ENCODE assay signal across 8 mouse cellular contexts in genomic region chr11:69579128-69580017, GRCm38 (mm10). TPM values are rescaled to one million over a fixed set of nuclear protein-coding genes. Genes with fewer than 3 reads are reported as not detected.
A peak's percentile ranks its signal among the peaks of the same experiment; 100 is the strongest.
DNase-seq lines count a peak whose midpoint lies in the region; ATAC-seq and TF ChIP-seq lines count a peak whose summit lies in the region.

No protein-coding gene starts in this region.

- H3K4me1 ChIP-seq in E14TG2a.4 (replicated peaks; ENCODE audit: low read depth, low read length) = peaks cover 71% of the 10 kb centered on the region
- peaks cover 53% of the 10 kb centered on the region for H3K4me1 ChIP-seq in forebrain, embryonic 12.5 days
- H3K4me1 ChIP-seq in heart, postnatal 0 days (ENCODE audit: control insufficient read depth, insufficient read depth) = peaks cover 20% of the 10 kb centered on the region; the same call in 1 of the 2 replicates
- peaks cover 43% of the 10 kb centered on the region for H3K4me1 ChIP-seq in liver, embryonic 16.5 days (ENCODE audit: control insufficient read depth, low read depth, low read length)
- peaks cover 53% of the 10 kb centered on the region for H3K4me1 ChIP-seq in neural tube, embryonic 13.5 days (replicated peaks)
- H3K4me1 ChIP-seq in testis, adult 2 months (ENCODE audit: control insufficient read depth, insufficient read depth, low read length) = peaks cover 16% of the 10 kb centered on the region

- DNase-seq in c-Kit-positive CD71-positive TER-119-positive erythroid progenitor cells, embryonic 14.5 days (ENCODE audit: low spot score) = peak; percentile 100
- peak; percentile 98 for DNase-seq in heart, postnatal 0 days (ENCODE audit: low spot score)
- DNase-seq in kidney, postnatal 4 days = peak; percentile 95 to 97

- 2% methylated on average over 39 of the region's 39 CpGs for WGBS in forebrain, embryonic 12.5 days
- WGBS in heart, postnatal 0 days = under 1% methylated on average over 39 of the region's 39 CpGs
- WGBS in liver, embryonic 16.5 days (ENCODE audit: insufficient replicate concordance) = under 1% methylated on average over 39 of the region's 39 CpGs
- WGBS in neural tube, embryonic 13.5 days = 2% methylated on average over 39 of the region's 39 CpGs

- peak overlapping the region; percentile 84 for H3K4me2 ChIP-seq in forebrain, embryonic 12.5 days
- H3K4me2 ChIP-seq in heart, postnatal 0 days (ENCODE audit: low read depth, low read length) = peak overlapping the region; percentile 98
- H3K4me2 ChIP-seq in liver, embryonic 16.5 days (ENCODE audit: low read depth, low read length) = peak overlapping the region; percentile 92
- peak overlapping the region; percentile 83 for H3K4me2 ChIP-seq in neural tube, embryonic 13.5 days

- no peaks in the 10 kb centered on the region for H3K9me3 ChIP-seq in E14TG2a.4 (ENCODE audit: low read length)
- H3K9me3 ChIP-seq in forebrain, embryonic 12.5 days = no peaks in the 10 kb centered on the region
- H3K9me3 ChIP-seq in heart, postnatal 0 days (replicated peaks; ENCODE audit: control insufficient read depth, low read length) = no peaks in the 10 kb centered on the region
- no peaks in the 10 kb centered on the region for H3K9me3 ChIP-seq in liver, embryonic 16.5 days (replicated peaks; ENCODE audit: control insufficient read depth, low read length)
- H3K9me3 ChIP-seq in neural tube, embryonic 13.5 days = no peaks in the 10 kb centered on the region

- TF ChIP-seq POLR2A in testis, adult 2 months (IDR thresholded peaks at IDR 0.05; ENCODE audit: control insufficient read depth, low read depth, low read length) = peak; percentile 60; the same call in 1 of the 2 replicates

- peak overlapping the region; percentile 90 for H3K9ac ChIP-seq in forebrain, embryonic 12.5 days
- peak overlapping the region; percentile 77 for H3K9ac ChIP-seq in heart, postnatal 0 days (replicated peaks; ENCODE audit: low read depth, low read length)
- peak overlapping the region; percentile 84 for H3K9ac ChIP-seq in liver, embryonic 16.5 days (ENCODE audit: low read depth, low read length)
- H3K9ac ChIP-seq in neural tube, embryonic 13.5 days = peak overlapping the region; percentile 82

- TF ChIP-seq EP300 in heart, postnatal 0 days (IDR thresholded peaks at IDR 0.05; ENCODE audit: low read depth) = peak; percentile 84

- H3K36me3 ChIP-seq in E14TG2a.4 (ENCODE audit: insufficient read depth, low read length) = peaks cover 60% of the 10 kb centered on the region
- peaks cover 14% of the 10 kb centered on the region for H3K36me3 ChIP-seq in forebrain, embryonic 12.5 days (replicated peaks)
- no peaks in the 10 kb centered on the region; the same call in none of the 2 replicates for H3K36me3 ChIP-seq in heart, postnatal 0 days (replicated peaks; ENCODE audit: control insufficient read depth, insufficient read depth, low read length)
- H3K36me3 ChIP-seq in liver, embryonic 16.5 days (ENCODE audit: control insufficient read depth, insufficient read depth) = no peaks in the 10 kb centered on the region
- no peaks in the 10 kb centered on the region for H3K36me3 ChIP-seq in neural tube, embryonic 13.5 days
- H3K36me3 ChIP-seq in testis, adult 2 months (ENCODE audit: control insufficient read depth, insufficient read depth, low read length) = no peaks in the 10 kb centered on the region; the same call in 1 of the 2 replicates

- H3K27ac ChIP-seq in forebrain, embryonic 12.5 days = peak overlapping the region; percentile 95
- H3K27ac ChIP-seq in heart, postnatal 0 days (ENCODE audit: low read depth) = peak overlapping the region; percentile 98
- peak overlapping the region; percentile 97 for H3K27ac ChIP-seq in liver, embryonic 16.5 days (ENCODE audit: low read length)
- peak overlapping the region; percentile 91 for H3K27ac ChIP-seq in neural tube, embryonic 13.5 days (replicated peaks)
- peak overlapping the region; percentile 89 for H3K27ac ChIP-seq in testis, adult 2 months (ENCODE audit: control insufficient read depth, insufficient read depth, low read depth, low read length)

- peak; percentile 89 for ATAC-seq in forebrain, embryonic 12.5 days (ENCODE audit: low FRiP score)
- peak; percentile 87 for ATAC-seq in heart, postnatal 0 days (ENCODE audit: insufficient read depth, low read depth)
- ATAC-seq in liver, embryonic 16.5 days (ENCODE audit: low read depth) = peak; percentile 80
- peak; percentile 90 for ATAC-seq in neural tube, embryonic 13.5 days (ENCODE audit: low read depth)

- TF ChIP-seq CTCF in E14TG2a.4 (conservative IDR thresholded peaks at IDR 0.05; ENCODE audit: low read length) = peak; percentile 99
- TF ChIP-seq CTCF in heart, postnatal 0 days (IDR thresholded peaks at IDR 0.05; ENCODE audit: low read depth) = peak; percentile 100
- peak; percentile 97 for TF ChIP-seq CTCF in testis, adult 2 months (IDR thresholded peaks at IDR 0.05; ENCODE audit: control insufficient read depth, insufficient read depth, insufficient replicate concordance, low read depth, low read length)

- H3K4me3 ChIP-seq in E14TG2a.4 (replicated peaks; ENCODE audit: low read length) = peak overlapping the region; percentile 99
- peak overlapping the region; percentile 79 for H3K4me3 ChIP-seq in forebrain, embryonic 12.5 days (replicated peaks)
- peak overlapping the region; percentile 72 for H3K4me3 ChIP-seq in heart, postnatal 0 days (ENCODE audit: low read depth, low read length)
- peak overlapping the region; percentile 88 for H3K4me3 ChIP-seq in liver, embryonic 16.5 days (ENCODE audit: low read depth, low read length)
- peak overlapping the region; percentile 75 for H3K4me3 ChIP-seq in neural tube, embryonic 13.5 days
- H3K4me3 ChIP-seq in testis, adult 2 months (ENCODE audit: control insufficient read depth, low read depth, low read length) = peak overlapping the region; percentile 91

- H3K27me3 ChIP-seq in E14TG2a.4 (ENCODE audit: insufficient read depth, low read length) = no peaks in the 10 kb centered on the region
- H3K27me3 ChIP-seq in forebrain, embryonic 12.5 days = no peaks in the 10 kb centered on the region
- no peaks in the 10 kb centered on the region for H3K27me3 ChIP-seq in heart, postnatal 0 days (ENCODE audit: control insufficient read depth, insufficient read depth, low read length)
- no peaks in the 10 kb centered on the region for H3K27me3 ChIP-seq in liver, embryonic 16.5 days (ENCODE audit: control insufficient read depth, insufficient read depth, low read depth, low read length)
- H3K27me3 ChIP-seq in neural tube, embryonic 13.5 days = no peaks in the 10 kb centered on the region
- H3K27me3 ChIP-seq in testis, adult 2 months (ENCODE audit: control insufficient read depth, insufficient read depth, low read length) = no peaks in the 10 kb centered on the region

RNA-seq across cellular contexts. Expression of gene Wrap53, which starts 0.7 kb away (rescaled TPM):
- polyA plus RNA-seq in forebrain, embryonic 12.5 days (2016; fragmentation: Nextera tagmentation; extraction: Ambion mirVana) = 33.0 and 36.0 TPM in 2 replicates
- 12.4 and 18.7 TPM in 2 replicates for total RNA-seq in heart, postnatal 0 days (2014; rRNA removed; ENCODE audit: low replicate concordance)
- 6.7 and 7.8 TPM in 2 replicates for polyA plus RNA-seq in heart, postnatal 0 days (2015; fragmentation: Nextera tagmentation; extraction: Ambion mirVana)
- 14.6 and 15.5 TPM in 2 replicates for polyA plus RNA-seq in liver, embryonic 16.5 days (2015; fragmentation: Nextera tagmentation; extraction: Ambion mirVana)
- polyA plus RNA-seq in neural tube, embryonic 13.5 days (2015; fragmentation: Nextera tagmentation; extraction: Ambion mirVana) = 18.1 and 19.7 TPM in 2 replicates
- polyA plus RNA-seq in testis, adult 2 months (2012; rRNA removed) = 9.5 and 9.7 TPM in 2 replicates

RNA-seq across cellular contexts. Expression of gene Trp53, which starts 0.8 kb away (rescaled TPM):
- polyA plus RNA-seq in forebrain, embryonic 12.5 days (2016; fragmentation: Nextera tagmentation; extraction: Ambion mirVana) = 120 and 124 TPM in 2 replicates
- total RNA-seq in heart, postnatal 0 days (2014; rRNA removed; ENCODE audit: low replicate concordance) = 33.6 and 35.9 TPM in 2 replicates
- polyA plus RNA-seq in heart, postnatal 0 days (2015; fragmentation: Nextera tagmentation; extraction: Ambion mirVana) = 31.5 and 32.6 TPM in 2 replicates
- 55.5 and 55.8 TPM in 2 replicates for polyA plus RNA-seq in liver, embryonic 16.5 days (2015; fragmentation: Nextera tagmentation; extraction: Ambion mirVana)
- 76.0 and 77.6 TPM in 2 replicates for polyA plus RNA-seq in neural tube, embryonic 13.5 days (2015; fragmentation: Nextera tagmentation; extraction: Ambion mirVana)
- polyA plus RNA-seq in testis, adult 2 months (2012; rRNA removed) = 22.1 TPM in 2 replicates

RNA-seq across cellular contexts. Expression of gene Efnb3, which starts 19.4 kb away (rescaled TPM):
- polyA plus RNA-seq in forebrain, embryonic 12.5 days (2016; fragmentation: Nextera tagmentation; extraction: Ambion mirVana) = 63.7 and 72.7 TPM in 2 replicates
- 70.1 and 79.5 TPM in 2 replicates for total RNA-seq in heart, postnatal 0 days (2014; rRNA removed; ENCODE audit: low replicate concordance)
- 69.4 and 75.6 TPM in 2 replicates for polyA plus RNA-seq in heart, postnatal 0 days (2015; fragmentation: Nextera tagmentation; extraction: Ambion mirVana)
- polyA plus RNA-seq in liver, embryonic 16.5 days (2015; fragmentation: Nextera tagmentation; extraction: Ambion mirVana) = 0.27 and 0.39 TPM in 2 replicates
- 68.1 and 72.0 TPM in 2 replicates for polyA plus RNA-seq in neural tube, embryonic 13.5 days (2015; fragmentation: Nextera tagmentation; extraction: Ambion mirVana)
- 2.7 and 3.3 TPM in 2 replicates for polyA plus RNA-seq in testis, adult 2 months (2012; rRNA removed)

RNA-seq across cellular contexts. Expression of gene Atp1b2, which starts 26.4 kb away (rescaled TPM):
- 11.9 and 12.6 TPM in 2 replicates for polyA plus RNA-seq in forebrain, embryonic 12.5 days (2016; fragmentation: Nextera tagmentation; extraction: Ambion mirVana)
- total RNA-seq in heart, postnatal 0 days (2014; rRNA removed; ENCODE audit: low replicate concordance) = 23.7 and 24.7 TPM in 2 replicates
- polyA plus RNA-seq in heart, postnatal 0 days (2015; fragmentation: Nextera tagmentation; extraction: Ambion mirVana) = 15.1 and 16.8 TPM in 2 replicates
- 11.2 and 12.6 TPM in 2 replicates for polyA plus RNA-seq in liver, embryonic 16.5 days (2015; fragmentation: Nextera tagmentation; extraction: Ambion mirVana)
- polyA plus RNA-seq in neural tube, embryonic 13.5 days (2015; fragmentation: Nextera tagmentation; extraction: Ambion mirVana) = 29.5 and 30.4 TPM in 2 replicates
- 27.9 and 40.5 TPM in 2 replicates for polyA plus RNA-seq in testis, adult 2 months (2012; rRNA removed)

RNA-seq across cellular contexts. Expression of gene Dnah2, which starts 30.5 kb away (rescaled TPM):
- polyA plus RNA-seq in forebrain, embryonic 12.5 days (2016; fragmentation: Nextera tagmentation; extraction: Ambion mirVana) = 1.7 and 2.1 TPM in 2 replicates
- total RNA-seq in heart, postnatal 0 days (2014; rRNA removed; ENCODE audit: low replicate concordance) = not detected in 2 replicates
- 0.03 and 0.30 TPM in 2 replicates for polyA plus RNA-seq in heart, postnatal 0 days (2015; fragmentation: Nextera tagmentation; extraction: Ambion mirVana)
- polyA plus RNA-seq in liver, embryonic 16.5 days (2015; fragmentation: Nextera tagmentation; extraction: Ambion mirVana) = 0.07 and 0.09 TPM in 2 replicates
- polyA plus RNA-seq in neural tube, embryonic 13.5 days (2015; fragmentation: Nextera tagmentation; extraction: Ambion mirVana) = 2.2 and 2.7 TPM in 2 replicates
- polyA plus RNA-seq in testis, adult 2 months (2012; rRNA removed) = 39.3 and 42.7 TPM in 2 replicates

Comparison
In these comparisons a context has a peak if more than half of its experiments do, and no peak if none do; other contexts are left out.
1. Peak in every context shown above with its lines: DNase-seq, ATAC-seq, H3K4me3 ChIP-seq and H3K27ac ChIP-seq.
2. RNA of gene Efnb3, which starts 19.4 kb away (polyA plus RNA-seq): 69.4 to 75.6 TPM in heart, postnatal 0 days, 68.1 to 72.0 TPM in neural tube, embryonic 13.5 days and 63.7 to 72.7 TPM in forebrain, embryonic 12.5 days; 2.7 to 3.3 TPM in testis, adult 2 months and 0.27 to 0.39 TPM in liver, embryonic 16.5 days; every median in the first group is over 10 times any median in the second.